ENCODE assay signal across 7 mouse cellular contexts in genomic region chr17:29730510-29731265, GRCm38 (mm10). TPM values are rescaled to one million over a fixed set of nuclear protein-coding genes. Genes with fewer than 3 reads are reported as not detected.
DNase-seq lines count a peak whose midpoint lies in the region; ATAC-seq lines count a peak whose summit lies in the region.

No protein-coding gene starts in this region.

- 17% methylated on average over 13 of the region's 13 CpGs for WGBS in hindbrain, embryonic 13.5 days

- H3K4me2 ChIP-seq in hindbrain, embryonic 13.5 days: no peak overlapping the region

- H3K27ac ChIP-seq in hindbrain, embryonic 13.5 days: peak overlapping the region; percentile 87

- DNase-seq in ovary, postnatal 36 days (ENCODE audit: low spot score): peak; percentile 72
- no peak for DNase-seq in ovary, postnatal 10 days (ENCODE audit: low spot score)
- peak; percentile 72 to 79 for DNase-seq in cerebellum, postnatal 25 days
- no peak for DNase-seq in kidney, adult 18-20 months
- DNase-seq in embryo, embryonic 10 days (ENCODE audit: low spot score): no peak
- no peak for DNase-seq in embryo, embryonic 10.5 days (ENCODE audit: low spot score)

- H3K36me3 ChIP-seq in hindbrain, embryonic 13.5 days: no peaks in the 10 kb centered on the region

- peaks cover 40% of the 10 kb centered on the region for H3K4me1 ChIP-seq in hindbrain, embryonic 13.5 days (replicated peaks)

- H3K4me3 ChIP-seq in hindbrain, embryonic 13.5 days: no peak overlapping the region

- no peaks in the 10 kb centered on the region for H3K9me3 ChIP-seq in hindbrain, embryonic 13.5 days

- no peaks in the 10 kb centered on the region for H3K27me3 ChIP-seq in hindbrain, embryonic 13.5 days

- peak overlapping the region; percentile 46 for H3K9ac ChIP-seq in hindbrain, embryonic 13.5 days

- peak; percentile 71 for ATAC-seq in hindbrain, embryonic 13.5 days (ENCODE audit: low FRiP score)

RNA-seq across cellular contexts. Expression of gene Ccdc167, which starts 13.8 kb away (rescaled TPM):
- polyA plus RNA-seq in hindbrain, embryonic 13.5 days (2015; fragmentation: Nextera tagmentation; extraction: Ambion mirVana): 10.7 and 13.4 TPM in 2 replicates

Comparison
In these comparisons a context has a peak if more than half of its experiments do, and no peak if none do; other contexts are left out.
1. DNase-seq: peak in ovary, postnatal 36 days (single experiment) and cerebellum, postnatal 25 days (2 of 2); none in ovary, postnatal 10 days (single experiment), kidney, adult 18-20 months (single experiment), embryo, embryonic 10 days (single experiment) and embryo, embryonic 10.5 days (single experiment).